Mouse (Mus musculus): ENCODE measurements at regions not wholly inside any gene's neighbourhood (a gene's known extent, or its start where the extent isn't known, plus 50 kb on each side); places are given as distances from the start of the nearest gene placed in this dataset.

GRCm38 (mm10) chrX:46971116-46971515 is 642.3 kb downstream of the Actrt1 start:
- no peak overlapping the region for H3K27ac ChIP-seq (replicated peaks)
- H3K4me1 ChIP-seq (replicated peaks; ENCODE audit: control insufficient read depth, insufficient read depth) = no peaks in the 10 kb centered on the region
- H3K4me3 ChIP-seq (ENCODE audit: low read depth, low read length) = no peak overlapping the region
- H3K9ac ChIP-seq (ENCODE audit: low read length) = no peak overlapping the region
- DNase-seq (ENCODE audit: low spot score) (no peak), ATAC-seq (ENCODE audit: low FRiP score, low TSS enrichment) (no peak)
- TF ChIP-seq EP300 (optimal IDR thresholded peaks at IDR 0.05) (no peak), CTCF (IDR thresholded peaks at IDR 0.05; ENCODE audit: low read depth) (no peak)
- H3K36me3 ChIP-seq (ENCODE audit: control insufficient read depth, insufficient read depth, low read length) = no peaks in the 10 kb centered on the region
- no peak overlapping the region for H3K4me2 ChIP-seq (replicated peaks; ENCODE audit: low read depth)
- no peaks in the 10 kb centered on the region for H3K27me3 ChIP-seq (ENCODE audit: control insufficient read depth, insufficient read depth, low read length)
- 62% methylated on average over 2 of the region's 2 CpGs for WGBS
- no peaks in the 10 kb centered on the region for H3K9me3 ChIP-seq (ENCODE audit: control insufficient read depth, low read length)

- H3K27me3 ChIP-seq (ENCODE audit: control insufficient read depth, insufficient read depth, low read length) = no peaks in the 10 kb centered on the region
- DNase-seq (ENCODE audit: low spot score) = no peak
- H3K9ac ChIP-seq (ENCODE audit: low read length) = no peak overlapping the region
- H3K27ac ChIP-seq (replicated peaks) = no peak overlapping the region
- H3K4me3 ChIP-seq (ENCODE audit: low read depth, low read length) = no peak overlapping the region
- H3K9me3 ChIP-seq (ENCODE audit: control insufficient read depth, low read length) = no peaks in the 10 kb centered on the region
- H3K4me1 ChIP-seq (replicated peaks; ENCODE audit: control insufficient read depth, insufficient read depth) = no peaks in the 10 kb centered on the region
- no peak overlapping the region for H3K4me2 ChIP-seq (replicated peaks; ENCODE audit: low read depth)
- no peaks in the 10 kb centered on the region for H3K36me3 ChIP-seq (ENCODE audit: control insufficient read depth, insufficient read depth, low read length)
- TF ChIP-seq CTCF (IDR thresholded peaks at IDR 0.05; ENCODE audit: low read depth) (no peak), EP300 (optimal IDR thresholded peaks at IDR 0.05) (no peak)
- ATAC-seq (ENCODE audit: low FRiP score, low TSS enrichment) = no peak
Observed at GRCm38 (mm10) chrX:46998961-46999360, 670.2 kb downstream of the Actrt1 start.

GRCm38 (mm10) chrX:47009476-47009875 is 680.7 kb downstream of the Actrt1 start:
- no peak overlapping the region for H3K9ac ChIP-seq (ENCODE audit: low read length)
- no peak overlapping the region for H3K27ac ChIP-seq (replicated peaks)
- H3K9me3 ChIP-seq (ENCODE audit: control insufficient read depth, low read length) = no peaks in the 10 kb centered on the region
- no peaks in the 10 kb centered on the region for H3K4me1 ChIP-seq (replicated peaks; ENCODE audit: control insufficient read depth, insufficient read depth)
- 43% methylated on average over 4 of the region's 4 CpGs for WGBS
- no peak overlapping the region for H3K4me3 ChIP-seq (ENCODE audit: low read depth, low read length)
- no peaks in the 10 kb centered on the region for H3K36me3 ChIP-seq (ENCODE audit: control insufficient read depth, insufficient read depth, low read length)
- TF ChIP-seq CTCF (IDR thresholded peaks at IDR 0.05; ENCODE audit: low read depth) (no peak), EP300 (optimal IDR thresholded peaks at IDR 0.05) (no peak)
- no peak for DNase-seq (ENCODE audit: low spot score)
- no peak overlapping the region for H3K4me2 ChIP-seq (replicated peaks; ENCODE audit: low read depth)
- no peaks in the 10 kb centered on the region for H3K27me3 ChIP-seq (ENCODE audit: control insufficient read depth, insufficient read depth, low read length)
- no peak for ATAC-seq (ENCODE audit: low FRiP score, low TSS enrichment)

GRCm38 (mm10) chrX:47010087-47010486 is 681.3 kb downstream of the Actrt1 start:
- Histone ChIP-seq H3K9me3 (ENCODE audit: control insufficient read depth, low read length) (no peaks in the 10 kb centered on the region), H3K4me1 (replicated peaks; ENCODE audit: control insufficient read depth, insufficient read depth) (no peaks in the 10 kb centered on the region), H3K27me3 (ENCODE audit: control insufficient read depth, insufficient read depth, low read length) (no peaks in the 10 kb centered on the region), H3K4me3 (ENCODE audit: low read depth, low read length) (no peak overlapping the region), H3K4me2 (replicated peaks; ENCODE audit: low read depth) (no peak overlapping the region), H3K9ac (ENCODE audit: low read length) (no peak overlapping the region), H3K36me3 (ENCODE audit: control insufficient read depth, insufficient read depth, low read length) (no peaks in the 10 kb centered on the region), H3K27ac (replicated peaks) (no peak overlapping the region)
- peak; percentile 72; the same call in 1 of the 2 replicates for ATAC-seq (ENCODE audit: low FRiP score, low TSS enrichment)
- WGBS = 49% methylated on average over 2 of the region's 2 CpGs
- no peak for DNase-seq (ENCODE audit: low spot score)
- TF ChIP-seq CTCF (IDR thresholded peaks at IDR 0.05; ENCODE audit: low read depth) (no peak), EP300 (optimal IDR thresholded peaks at IDR 0.05) (no peak)

GRCm38 (mm10) chrX:47029777-47030176 is 701.0 kb downstream of the Actrt1 start:
- DNase-seq (ENCODE audit: low spot score) (no peak), ATAC-seq (ENCODE audit: low FRiP score, low TSS enrichment) (no peak)
- H3K9ac ChIP-seq (ENCODE audit: low read length) = no peak overlapping the region
- no peaks in the 10 kb centered on the region for H3K9me3 ChIP-seq (ENCODE audit: control insufficient read depth, low read length)
- no peak overlapping the region for H3K27ac ChIP-seq (replicated peaks)
- no peaks in the 10 kb centered on the region for H3K27me3 ChIP-seq (ENCODE audit: control insufficient read depth, insufficient read depth, low read length)
- TF ChIP-seq CTCF (IDR thresholded peaks at IDR 0.05; ENCODE audit: low read depth) = no peak
- H3K36me3 ChIP-seq (ENCODE audit: control insufficient read depth, insufficient read depth, low read length) = no peaks in the 10 kb centered on the region
- H3K4me3 ChIP-seq (ENCODE audit: low read depth, low read length) = no peak overlapping the region
- H3K4me2 ChIP-seq (replicated peaks; ENCODE audit: low read depth) = no peak overlapping the region
- no peaks in the 10 kb centered on the region for H3K4me1 ChIP-seq (replicated peaks; ENCODE audit: control insufficient read depth, insufficient read depth)
- WGBS = 41% methylated on average over 5 of the region's 5 CpGs

GRCm38 (mm10) chrX:47068476-47068875 is 739.7 kb downstream of the Actrt1 start:
- no peak for TF ChIP-seq CTCF (IDR thresholded peaks at IDR 0.05; ENCODE audit: low read depth)
- TF ChIP-seq EP300 (optimal IDR thresholded peaks at IDR 0.05) = no peak
- H3K9me3 ChIP-seq (ENCODE audit: control insufficient read depth, low read length) = no peaks in the 10 kb centered on the region
- no peaks in the 10 kb centered on the region for H3K4me1 ChIP-seq (replicated peaks; ENCODE audit: control insufficient read depth, insufficient read depth)
- ATAC-seq (ENCODE audit: low FRiP score, low TSS enrichment) (no peak), DNase-seq (ENCODE audit: low spot score) (no peak)
- 73% methylated on average over 4 of the region's 4 CpGs for WGBS
- H3K4me2 ChIP-seq (replicated peaks; ENCODE audit: low read depth) = no peak overlapping the region
- no peaks in the 10 kb centered on the region for H3K36me3 ChIP-seq (ENCODE audit: control insufficient read depth, insufficient read depth, low read length)
- no peak overlapping the region for H3K9ac ChIP-seq (ENCODE audit: low read length)
- no peaks in the 10 kb centered on the region for H3K27me3 ChIP-seq (ENCODE audit: control insufficient read depth, insufficient read depth, low read length)
- no peak overlapping the region for H3K27ac ChIP-seq (replicated peaks)
- H3K4me3 ChIP-seq (ENCODE audit: low read depth, low read length) = no peak overlapping the region
